Mouse (Mus musculus) limb, embryonic 13.5 days (tissue): ENCODE measurements around the gene Ap1s3. TPM values are rescaled to one million over a fixed set of nuclear protein-coding genes. Genes with fewer than 3 reads are reported as not detected.

Experiments
- ATAC-seq: fragments of 200-750 bp; cut with Nextera tagmentation; 2 replicates; pipeline ENCODE4 v1.8.0; 2017; ENCODE audit warnings: low read depth, moderate number of reproducible peaks, moderate TSS enrichment; ENCODE audit not compliant: low FRiP score
- H3K27ac ChIP-seq: fragments of 300-500 bp; sonication (generic); 2 replicates; pipeline ENCODE4 v1.5.1; 2015; ENCODE audit warnings: inconsistent platforms, mild to moderate bottlenecking, moderate library complexity
- H3K27me3 ChIP-seq: fragments of 300-500 bp; sonication (generic); 2 replicates; pipeline ENCODE4 v1.6.1; 2015; ENCODE audit warnings: mild to moderate bottlenecking, inconsistent platforms
- H3K36me3 ChIP-seq: fragments of 300-500 bp; sonication (generic); 2 replicates; pipeline ENCODE4 v1.6.1; 2015; ENCODE audit warnings: inconsistent platforms, mild to moderate bottlenecking, moderate library complexity
- H3K4me1 ChIP-seq: fragments of 300-500 bp; sonication (generic); 2 replicates; pipeline ENCODE4 v1.6.1; 2015; ENCODE audit warnings: inconsistent platforms
- H3K4me2 ChIP-seq: fragments of 300-500 bp; sonication (generic); replicated peaks from 2 replicates; pipeline ENCODE4 v1.6.1; 2015; ENCODE audit warnings: inconsistent platforms, mild to moderate bottlenecking, moderate library complexity
- H3K4me3 ChIP-seq: fragments of 300-500 bp; sonication (generic); 2 replicates; pipeline ENCODE4 v1.5.1; 2015; ENCODE audit warnings: moderate library complexity, mild to moderate bottlenecking, inconsistent platforms
- H3K9ac ChIP-seq: fragments of 300-500 bp; sonication (generic); 2 replicates; pipeline ENCODE4 v1.6.1; 2015; ENCODE audit warnings: mild to moderate bottlenecking, inconsistent platforms
- H3K9me3 ChIP-seq: fragments of 300-500 bp; sonication (generic); 2 replicates; pipeline ENCODE4 v1.6.1; 2016; ENCODE audit warnings: inconsistent platforms
- WGBS: fragments of 180-500 bp; shearing (Covaris S2); methylation state at CpG from one replicate; pipeline ENCODE4 v1.1.7; 2015; 5-methylcytosine and 5-hydroxymethylcytosine counted together
- polyA plus RNA-seq: library from polyadenylated mRNA; unstranded; fragments of >200 nt; fragmentation: Nextera tagmentation; extraction: Ambion mirVana; gene quantifications from 2 replicates; pipeline ENCODE4 v1.2.1, GENCODE M21; 2015

The Ap1s3 gene
- polyA plus RNA-seq, 1 experiment from 2014 or later: 0.50 TPM

GRCm38 (mm10) chr1:79657411-79657810, 14.4 kb downstream of the Ap1s3 start:
- Histone ChIP-seq H3K9me3 (no peaks in the 10 kb centered on the region), H3K27me3 (no peaks in the 10 kb centered on the region), H3K9ac (no peak overlapping the region), H3K4me2 (no peak overlapping the region), H3K4me1 (peaks cover 20% of the 10 kb centered on the region), H3K27ac (no peak overlapping the region), H3K36me3 (no peaks in the 10 kb centered on the region), H3K4me3 (no peak overlapping the region)
- ATAC-seq: no peak
- WGBS: 40% methylated on average over 1 of the region's 1 CpGs

DNA sequence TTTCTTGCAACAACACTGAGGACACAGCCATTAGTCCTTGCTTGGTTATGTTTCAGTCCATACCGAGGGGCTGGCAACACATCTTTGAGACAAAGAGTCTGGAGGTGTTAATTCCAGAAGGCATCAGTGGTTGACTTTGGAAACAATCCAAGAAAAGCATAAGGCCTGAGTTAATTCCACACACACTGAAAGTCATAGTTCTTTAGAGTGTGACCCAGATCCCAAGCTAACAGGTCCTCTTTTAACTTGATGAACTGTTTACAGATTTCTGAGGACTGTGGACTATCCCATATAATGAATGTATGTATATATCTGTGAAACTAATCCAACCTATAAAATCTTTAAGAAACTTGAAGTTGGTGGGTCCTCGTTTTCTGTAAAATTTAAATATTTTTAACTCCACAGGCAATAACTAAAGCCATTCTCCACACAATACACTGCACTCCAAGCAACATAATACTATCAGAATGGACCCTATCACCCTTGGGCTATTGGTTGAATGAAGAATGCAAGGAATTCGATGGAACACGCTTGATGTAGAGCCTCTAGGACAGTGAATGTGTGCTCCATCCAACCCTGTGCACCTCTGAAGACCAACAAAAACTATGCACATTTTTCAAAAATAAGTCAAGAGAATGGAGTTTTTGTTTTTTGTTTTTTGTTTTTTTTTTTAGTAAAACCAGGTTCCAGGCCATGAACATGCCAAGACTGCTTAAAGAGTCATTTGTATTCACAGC, 15.8 kb downstream of the Ap1s3 start:
- Histone ChIP-seq H3K9me3 (no peaks in the 10 kb centered on the region), H3K36me3 (no peaks in the 10 kb centered on the region), H3K4me2 (no peak overlapping the region), H3K9ac (no peak overlapping the region), H3K27me3 (no peaks in the 10 kb centered on the region), H3K4me1 (peaks cover 20% of the 10 kb centered on the region), H3K4me3 (no peak overlapping the region), H3K27ac (peak overlapping the region; percentile 44; the same call in 1 of the 2 replicates)
- ATAC-seq: peak; percentile 75; the same call in 1 of the 2 replicates
- WGBS: 60% methylated on average over 4 of the region's 4 CpGs

- ATAC-seq: no peak
- 90% methylated on average over 2 of the region's 2 CpGs for WGBS
- H3K4me1 ChIP-seq: peaks cover 20% of the 10 kb centered on the region
These were observed 16.8 kb downstream of the Ap1s3 start for GRCm38 (mm10) chr1:79654948-79655347.

DNA sequence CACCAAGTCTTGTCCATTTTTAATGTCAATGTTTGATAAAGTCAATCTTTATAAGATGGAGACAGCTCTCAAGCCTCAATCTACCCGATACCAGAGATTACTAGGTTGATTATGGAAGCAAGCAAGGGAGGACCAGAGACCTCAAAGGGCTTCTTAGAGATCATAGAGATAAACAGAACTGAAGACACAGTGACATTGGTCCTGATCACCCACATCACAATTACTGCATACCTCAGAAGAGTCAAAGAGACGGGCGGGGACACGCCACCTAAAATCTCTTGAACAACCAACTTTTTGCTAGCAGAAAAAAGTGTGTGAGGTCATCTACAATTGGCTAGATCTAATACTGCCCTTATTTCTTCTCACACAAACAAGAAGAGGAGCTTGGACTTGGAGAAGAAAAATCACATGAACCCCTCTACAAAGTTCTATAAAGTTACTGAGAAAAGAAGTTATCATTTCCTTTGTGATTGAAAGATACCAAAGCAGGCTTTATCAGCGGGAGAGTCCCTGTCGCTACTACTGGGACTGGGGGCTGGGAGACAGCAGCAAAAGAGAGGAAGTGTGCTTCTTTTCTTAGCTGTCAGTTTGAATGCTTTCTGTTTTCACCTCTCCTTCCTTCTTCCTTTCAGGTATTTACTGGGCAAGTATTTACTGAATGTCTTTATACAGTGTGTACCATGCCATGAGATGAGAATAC, 28.2 kb downstream of the Ap1s3 start:
- Histone ChIP-seq H3K36me3 (no peaks in the 10 kb centered on the region), H3K4me1 (no peaks in the 10 kb centered on the region), H3K9ac (no peak overlapping the region), H3K27ac (no peak overlapping the region), H3K27me3 (no peaks in the 10 kb centered on the region), H3K4me3 (no peak overlapping the region), H3K4me2 (no peak overlapping the region), H3K9me3 (no peaks in the 10 kb centered on the region)
- no peak for ATAC-seq
- 88% methylated on average over 6 of the region's 6 CpGs for WGBS

More at GRCm38 (mm10) chr1:79654948-79655347, 16.8 kb downstream of the Ap1s3 start:
- Histone ChIP-seq H3K4me2 (no peak overlapping the region), H3K9me3 (no peaks in the 10 kb centered on the region), H3K27me3 (no peaks in the 10 kb centered on the region), H3K4me3 (no peak overlapping the region), H3K36me3 (no peaks in the 10 kb centered on the region), H3K9ac (no peak overlapping the region), H3K27ac (peak overlapping the region; percentile 44)

DNA sequence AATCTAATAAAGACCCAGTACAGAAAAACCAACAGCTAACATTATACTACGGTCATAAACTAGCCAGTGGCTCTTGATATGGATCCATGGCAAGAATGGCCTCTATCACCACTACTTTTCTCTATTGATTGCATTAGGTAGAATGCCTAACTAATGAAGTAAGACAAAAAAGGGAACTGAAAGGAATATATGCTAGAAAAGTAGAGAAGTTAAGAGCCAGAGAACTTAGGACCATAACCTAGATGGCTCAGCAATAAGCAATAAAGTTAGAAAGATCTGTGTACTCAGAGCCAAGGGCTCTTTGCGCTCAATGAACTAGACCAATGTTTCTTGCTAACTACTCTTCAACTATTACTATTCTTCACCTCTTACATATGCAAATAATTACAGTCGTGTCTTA, 29.1 kb downstream of the Ap1s3 start:
- no peak for ATAC-seq
- whole genome bisulfite sequencing: 86% methylated on average over 3 of the region's 3 CpGs

DNA sequence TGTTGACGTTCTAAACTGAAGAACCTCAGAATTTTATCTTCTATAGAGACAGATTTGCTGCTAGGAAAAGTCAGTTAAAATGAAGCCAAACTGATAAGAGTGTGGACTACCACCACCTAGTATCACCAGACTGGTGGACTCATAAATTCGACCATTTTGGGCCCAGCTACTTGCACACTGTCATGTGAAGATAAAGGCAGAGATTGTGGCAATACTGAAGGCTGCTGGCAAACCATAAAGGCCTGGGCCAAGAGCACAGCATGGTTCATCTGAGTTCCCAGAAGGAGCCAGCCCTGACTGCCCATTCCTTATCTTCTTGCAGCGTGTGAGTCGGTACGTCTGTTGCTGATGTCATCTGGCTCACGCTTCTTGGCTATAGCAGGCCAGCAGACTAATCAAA, 30.4 kb downstream of the Ap1s3 start:
- no peaks in the 10 kb centered on the region for H3K36me3 ChIP-seq
- ATAC-seq: no peak
- 85% methylated on average over 6 of the region's 6 CpGs for WGBS
- no peak overlapping the region for H3K4me3 ChIP-seq
- H3K9ac ChIP-seq: no peak overlapping the region
- no peaks in the 10 kb centered on the region for H3K27me3 ChIP-seq
- no peak overlapping the region for H3K4me2 ChIP-seq
- H3K4me1 ChIP-seq: no peaks in the 10 kb centered on the region
- no peaks in the 10 kb centered on the region for H3K9me3 ChIP-seq
- no peak overlapping the region for H3K27ac ChIP-seq

More for the DNA sequence above, 29.1 kb downstream of the Ap1s3 start:
- H3K4me2 ChIP-seq: no peak overlapping the region
- H3K4me1 ChIP-seq: no peaks in the 10 kb centered on the region
- no peak overlapping the region for H3K4me3 ChIP-seq
- H3K9ac ChIP-seq: no peak overlapping the region
- no peak overlapping the region for H3K27ac ChIP-seq
- H3K9me3 ChIP-seq: no peaks in the 10 kb centered on the region
- H3K27me3 ChIP-seq: no peaks in the 10 kb centered on the region
- no peaks in the 10 kb centered on the region for H3K36me3 ChIP-seq

DNA sequence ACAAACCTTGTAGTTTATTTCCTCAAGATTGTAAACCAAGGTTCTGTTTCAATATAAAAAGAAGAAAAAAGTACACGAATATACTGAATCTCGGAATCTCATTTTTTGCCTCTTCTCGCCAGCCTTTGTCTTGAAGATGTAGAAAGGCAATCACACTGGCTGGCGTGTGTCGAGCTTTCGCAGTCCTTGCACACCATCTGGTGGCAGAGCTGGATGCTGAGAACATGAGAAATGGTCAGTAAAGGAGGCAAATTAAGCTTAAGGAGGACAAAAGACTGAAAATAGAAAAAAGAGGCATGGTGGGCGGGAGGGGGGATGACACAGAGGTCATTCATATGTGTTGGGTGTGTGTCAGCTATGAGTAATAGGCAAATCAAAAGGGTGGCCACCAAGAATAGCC, 31.6 kb downstream of the Ap1s3 start:
- Histone ChIP-seq H3K36me3 (no peaks in the 10 kb centered on the region), H3K9me3 (no peaks in the 10 kb centered on the region), H3K4me2 (no peak overlapping the region), H3K9ac (no peak overlapping the region), H3K27ac (no peak overlapping the region), H3K4me1 (no peaks in the 10 kb centered on the region), H3K27me3 (no peaks in the 10 kb centered on the region), H3K4me3 (no peak overlapping the region)
- no peak for ATAC-seq
- WGBS: 80% methylated on average over 7 of the region's 7 CpGs

DNA sequence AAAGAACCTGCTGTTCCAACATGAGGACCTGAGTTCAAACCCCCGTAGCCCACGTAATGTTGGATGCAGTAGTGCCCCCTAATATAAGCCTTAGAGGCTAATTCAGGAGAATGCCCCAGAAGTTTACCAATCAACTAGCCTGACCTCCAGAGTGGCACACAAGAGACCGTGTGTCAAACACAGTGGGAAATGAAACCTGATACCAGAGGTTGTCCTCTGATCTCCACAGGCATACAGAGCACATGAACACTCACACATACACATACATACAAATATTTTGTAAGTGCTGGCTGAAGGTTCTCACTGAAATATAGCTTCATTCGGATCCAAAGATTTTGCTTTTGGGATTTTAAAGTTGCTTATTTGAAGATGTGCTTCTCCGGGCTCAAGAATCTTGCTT, 32.1 kb downstream of the Ap1s3 start:
- no peak for ATAC-seq
- H3K9me3 ChIP-seq: no peaks in the 10 kb centered on the region
- H3K9ac ChIP-seq: no peak overlapping the region
- no peaks in the 10 kb centered on the region for H3K27me3 ChIP-seq
- H3K27ac ChIP-seq: no peak overlapping the region
- WGBS: 75% methylated on average over 5 of the region's 5 CpGs
- H3K4me3 ChIP-seq: no peak overlapping the region
- H3K4me1 ChIP-seq: no peaks in the 10 kb centered on the region
- no peak overlapping the region for H3K4me2 ChIP-seq
- H3K36me3 ChIP-seq: no peaks in the 10 kb centered on the region

DNA sequence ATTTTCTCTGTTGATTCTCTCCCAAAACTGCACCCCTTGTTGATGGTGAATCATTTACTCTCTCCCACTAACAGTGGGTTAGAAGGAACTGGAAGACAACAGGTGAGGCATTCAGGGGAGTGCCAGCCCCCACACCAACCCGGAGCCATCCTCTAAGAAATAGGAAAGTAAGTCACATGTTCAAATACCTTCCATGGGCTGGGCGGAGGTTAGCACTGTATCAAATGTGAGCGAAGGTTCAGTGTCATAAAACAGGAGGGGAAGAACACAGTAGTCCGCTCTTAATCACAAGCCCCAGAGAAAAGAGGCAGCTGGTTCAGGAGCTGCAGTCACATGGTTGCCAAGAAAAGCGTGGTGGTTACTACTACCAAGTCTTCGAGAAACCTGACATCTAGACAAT, 32.7 kb downstream of the Ap1s3 start:
- Histone ChIP-seq H3K27me3 (no peaks in the 10 kb centered on the region), H3K4me2 (no peak overlapping the region), H3K36me3 (no peaks in the 10 kb centered on the region), H3K4me3 (no peak overlapping the region), H3K4me1 (no peaks in the 10 kb centered on the region), H3K27ac (no peak overlapping the region), H3K9me3 (no peaks in the 10 kb centered on the region), H3K9ac (no peak overlapping the region)
- ATAC-seq: no peak
- 78% methylated on average over 6 of the region's 6 CpGs for WGBS

DNA sequence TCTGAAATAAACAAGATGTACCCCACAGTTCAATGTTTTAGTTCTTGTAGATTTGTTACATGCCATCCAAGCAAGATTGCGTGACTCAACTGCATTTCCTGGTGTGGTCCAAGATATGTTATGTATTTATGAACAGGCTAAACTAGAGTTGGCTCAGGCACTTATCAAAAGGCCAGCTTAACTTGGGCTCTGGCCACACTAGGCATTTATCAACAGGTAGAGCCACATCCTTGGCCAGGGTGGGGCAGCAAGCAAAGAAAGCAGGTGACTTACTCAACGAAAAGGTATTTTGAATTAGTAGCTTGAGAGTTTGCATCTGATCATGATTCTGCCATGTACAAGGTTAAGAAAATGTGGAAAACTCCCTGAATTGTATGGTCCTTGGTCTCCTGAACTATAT, 34.0 kb downstream of the Ap1s3 start:
- H3K27me3 ChIP-seq: no peaks in the 10 kb centered on the region
- WGBS: 94% methylated on average over 2 of the region's 2 CpGs
- ATAC-seq: no peak

DNA sequence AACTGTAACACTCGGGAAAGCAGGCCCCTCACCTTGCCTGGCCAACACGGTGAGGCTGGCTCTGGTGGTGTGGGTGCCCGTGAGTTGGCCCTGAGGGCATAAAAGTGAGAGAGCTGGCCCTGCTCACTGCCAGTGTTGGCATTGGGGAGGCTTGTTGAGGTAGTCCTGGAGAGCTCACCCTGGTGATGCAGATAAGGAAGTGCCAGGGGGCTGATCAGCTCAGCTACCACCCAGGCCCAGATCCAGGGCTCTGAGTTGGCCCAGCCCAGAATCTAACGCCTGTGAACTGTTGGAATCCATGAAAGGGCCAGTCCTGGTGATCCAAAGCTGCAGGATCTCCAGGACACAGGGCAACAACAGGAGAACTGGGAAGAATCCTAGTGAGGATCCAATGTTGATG, 40.3 kb downstream of the Ap1s3 start:
- no peaks in the 10 kb centered on the region for H3K36me3 ChIP-seq
- H3K27me3 ChIP-seq: no peaks in the 10 kb centered on the region
- H3K27ac ChIP-seq: no peak overlapping the region
- no peak overlapping the region for H3K9ac ChIP-seq
- no peaks in the 10 kb centered on the region for H3K9me3 ChIP-seq
- ATAC-seq: no peak
- no peaks in the 10 kb centered on the region for H3K4me1 ChIP-seq
- WGBS: 89% methylated on average over 4 of the region's 4 CpGs
- H3K4me2 ChIP-seq: no peak overlapping the region
- H3K4me3 ChIP-seq: no peak overlapping the region

More for the DNA sequence above, 34.0 kb downstream of the Ap1s3 start:
- H3K27ac ChIP-seq: no peak overlapping the region
- H3K36me3 ChIP-seq: no peaks in the 10 kb centered on the region
- H3K4me1 ChIP-seq: no peaks in the 10 kb centered on the region
- H3K9me3 ChIP-seq: no peaks in the 10 kb centered on the region
- H3K9ac ChIP-seq: no peak overlapping the region
- H3K4me2 ChIP-seq: no peak overlapping the region
- no peak overlapping the region for H3K4me3 ChIP-seq

DNA sequence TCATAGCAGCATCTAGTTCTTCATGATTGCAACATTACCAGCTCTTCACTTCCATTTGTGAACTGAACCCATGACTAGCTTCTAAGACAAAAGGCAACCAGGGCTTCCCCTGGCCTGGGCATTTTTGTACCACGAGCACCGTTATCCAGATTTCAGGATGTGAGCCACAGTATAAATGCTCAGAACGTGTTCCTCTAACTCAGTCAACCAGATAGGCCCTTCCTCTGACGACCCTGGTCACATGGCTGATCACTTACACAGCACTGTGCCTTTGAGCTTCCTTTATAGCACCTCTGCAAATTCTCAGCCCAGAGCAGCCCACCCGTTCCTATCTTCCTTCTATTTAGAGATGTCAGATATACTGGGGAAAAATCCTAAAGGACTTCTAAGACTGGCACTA, 42.0 kb downstream of the Ap1s3 start:
- no peak for ATAC-seq
- Histone ChIP-seq H3K27ac (no peak overlapping the region), H3K4me3 (no peak overlapping the region), H3K9me3 (no peaks in the 10 kb centered on the region), H3K36me3 (no peaks in the 10 kb centered on the region), H3K9ac (no peak overlapping the region), H3K4me1 (no peaks in the 10 kb centered on the region), H3K4me2 (no peak overlapping the region), H3K27me3 (no peaks in the 10 kb centered on the region)
- WGBS: 67% methylated on average over 5 of the region's 5 CpGs
